Mouse (Mus musculus) G1E (cell line): ENCODE measurements around the gene Sox30.

ENCODE experiments used
- CTCF ChIP-seq: IDR thresholded peaks from 2 replicates; pipeline ENCODE4 v1.5.1; 2012; ENCODE audit warnings: low read depth, low read length, inconsistent platforms, mixed read lengths
- GATA1 ChIP-seq: IDR thresholded peaks from 2 replicates; pipeline ENCODE4 v1.6.1; 2012; ENCODE audit warnings: borderline replicate concordance, low read length, inconsistent platforms, mixed read lengths
- POLR2AphosphoS5 ChIP-seq: IDR thresholded peaks from 2 replicates; pipeline ENCODE4 v1.6.1; 2012; ENCODE audit warnings: low read depth, low read length, inconsistent platforms; ENCODE audit not compliant: insufficient replicate concordance

GRCm38 (mm10) chr11:46064767-46065166 lies 84.7 kb downstream of the Sox30 start:
- TF ChIP-seq POLR2AphosphoS5 (no peak), CTCF (no peak), GATA1 (no peak)
